Mouse (Mus musculus) olfactory bulb, adult 2 months (tissue): ENCODE measurements around the gene Mon2. TPM values are rescaled to one million over a fixed set of nuclear protein-coding genes. Genes with fewer than 3 reads are reported as not detected.

Source experiments
- H3K27ac ChIP-seq: fragments of 200-500 bp; 2 replicates; pipeline ENCODE4 v1.5.1; 2012; ENCODE audit warnings: low read depth, low read length; ENCODE audit not compliant: insufficient read depth
- H3K4me1 ChIP-seq: fragments of 200-500 bp; 2 replicates; pipeline ENCODE4 v1.6.1; 2012; ENCODE audit warnings: low read length; ENCODE audit not compliant: control insufficient read depth, insufficient read depth
- H3K4me3 ChIP-seq: fragments of 200-500 bp; 2 replicates; pipeline ENCODE4 v1.5.1; 2012; ENCODE audit warnings: mild to moderate bottlenecking, low read depth, low read length, moderate library complexity; ENCODE audit not compliant: insufficient read depth
- CTCF ChIP-seq: fragments of 200-500 bp; IDR thresholded peaks from 2 replicates; pipeline ENCODE4 v1.5.1; 2012; ENCODE audit warnings: low read depth, mild to moderate bottlenecking, low read length, moderate library complexity; ENCODE audit not compliant: insufficient read depth
- POLR2A ChIP-seq: fragments of 200-500 bp; IDR thresholded peaks from 2 replicates; pipeline ENCODE4 v1.6.1; 2012; ENCODE audit warnings: mild to moderate bottlenecking, low read depth, low read length, moderate library complexity; ENCODE audit not compliant: insufficient read depth
- WGBS: fragments of 180-500 bp; shearing (Covaris S2); methylation state at CpG from one replicate; pipeline ENCODE4 v1.1.7; 2018; 5-methylcytosine and 5-hydroxymethylcytosine counted together
- polyA plus RNA-seq: library from polyadenylated mRNA; stranded (reverse); fragments of >200 nt; gene quantifications from 2 replicates; pipeline ENCODE4 v1.2.4, GENCODE M21; 2012; ENCODE audit warnings: low replicate concordance; ENCODE audit not compliant: missing spikeins, insufficient read depth, insufficient read length

Gene Mon2
- not detected in 2 replicates for polyA plus RNA-seq

DNA sequence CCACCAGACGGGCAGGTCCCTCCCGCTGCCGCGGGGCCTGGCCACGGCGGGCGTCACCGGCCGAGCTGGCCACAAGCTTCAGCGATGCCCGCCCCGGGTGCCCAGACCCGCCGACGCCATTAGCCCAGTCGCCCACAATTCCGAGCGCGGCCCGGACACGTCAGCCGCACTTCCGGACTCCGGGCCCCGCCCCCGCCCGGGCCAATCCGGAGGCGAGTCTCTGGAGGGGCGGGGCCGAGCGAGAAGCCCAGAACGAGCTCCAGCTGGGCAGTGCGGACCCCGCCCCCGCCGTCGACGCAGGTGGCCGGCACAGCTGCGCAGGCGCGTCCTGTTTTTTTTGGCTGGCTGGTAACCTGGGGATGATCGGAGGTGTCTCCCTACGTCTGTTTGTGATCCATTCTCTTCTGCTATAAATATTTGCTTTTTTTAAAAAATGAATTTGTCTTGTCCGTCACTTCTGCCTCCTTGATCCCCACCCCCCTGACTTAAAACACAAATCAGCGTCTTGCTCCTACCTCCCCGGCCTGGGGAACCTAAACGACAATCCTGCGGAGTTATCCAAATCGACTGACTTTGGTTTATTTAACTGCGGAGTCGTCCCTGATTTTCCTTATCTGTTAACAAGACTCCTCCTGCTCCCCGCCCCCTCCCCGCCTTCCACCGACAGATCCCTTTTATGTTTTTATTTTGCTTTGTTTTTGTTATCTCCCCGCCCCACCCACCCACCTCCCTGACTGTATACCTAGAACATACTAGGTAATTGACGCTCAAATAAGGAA is at the start of gene Mon2:
Mon2 (minus strand) TSS at position 261 of the 779 bp plus-strand sequence.
- TF ChIP-seq CTCF (no peak), POLR2A (peak; percentile 67)
- Histone ChIP-seq H3K27ac (peak within 1 kb of the TSS; percentile 81; the same call in 1 of the 2 replicates), H3K4me3 (peak within 1 kb of the TSS; percentile 100), H3K4me1 (no peaks in the 10 kb centered on the region)
- under 1% methylated on average over 56 of the region's 58 CpGs for WGBS

GRCm38 (mm10) chr10:123120666-123121392 is 44.5 kb upstream of the Mon2 start:
- H3K4me3 ChIP-seq, result no peak overlapping the region
- H3K27ac ChIP-seq, result no peak overlapping the region
- H3K4me1 ChIP-seq, result no peaks in the 10 kb centered on the region
- TF ChIP-seq CTCF (no peak), POLR2A (no peak)
- 93% methylated on average over 14 of the region's 14 CpGs for WGBS

- TF ChIP-seq POLR2A (no peak), CTCF (no peak)
- WGBS, result 84% methylated on average over 14 of the region's 14 CpGs
Observed at GRCm38 (mm10) chr10:123116861-123117260, 40.6 kb upstream of the Mon2 start.

DNA sequence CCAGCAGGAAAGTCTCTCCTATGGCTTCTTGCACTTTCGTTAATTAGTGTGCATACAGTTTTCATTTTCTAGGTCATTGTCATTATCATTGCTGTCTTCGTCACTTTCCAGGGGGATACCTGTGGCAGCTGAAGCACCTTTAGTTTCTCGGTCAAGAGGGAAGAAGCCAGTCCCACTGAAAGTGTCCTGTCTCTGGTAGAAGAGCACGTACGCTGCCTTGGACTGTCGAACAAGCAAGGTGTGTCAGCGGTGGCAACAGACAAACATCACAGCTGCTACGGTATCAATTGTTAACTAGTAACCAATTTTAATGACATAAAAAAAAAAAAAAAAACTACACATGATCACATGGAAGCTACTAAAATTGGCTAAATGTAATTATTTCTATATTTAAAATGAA is 37.2 kb upstream of the Mon2 start:
- Histone ChIP-seq H3K27ac (no peak overlapping the region), H3K4me3 (no peak overlapping the region), H3K4me1 (no peaks in the 10 kb centered on the region)
- 96% methylated on average over 8 of the region's 8 CpGs for WGBS
- TF ChIP-seq POLR2A, result no peak
- no peak for TF ChIP-seq CTCF

More at GRCm38 (mm10) chr10:123116861-123117260, 40.6 kb upstream of the Mon2 start:
- Histone ChIP-seq H3K4me3 (no peak overlapping the region), H3K27ac (no peak overlapping the region), H3K4me1 (no peaks in the 10 kb centered on the region)

DNA sequence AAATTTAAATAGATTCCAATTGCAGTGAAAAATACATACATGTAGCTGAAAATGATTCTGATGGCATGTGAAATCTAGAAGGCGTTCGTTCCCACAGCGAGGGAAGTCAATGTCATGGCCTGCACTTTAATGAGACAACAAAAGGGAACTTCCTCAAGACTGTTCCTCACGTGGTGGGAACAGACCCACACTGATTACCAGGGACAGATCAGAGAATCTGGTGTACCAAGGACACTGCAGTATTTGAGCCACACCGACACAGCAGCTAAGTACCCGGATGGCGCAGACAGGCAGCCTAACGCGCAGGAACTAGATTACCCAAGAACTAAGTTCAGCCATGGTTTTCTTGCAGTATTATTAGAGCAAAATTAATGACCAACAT is 36.5 kb upstream of the Mon2 start:
- Histone ChIP-seq H3K4me3 (no peak overlapping the region), H3K4me1 (no peaks in the 10 kb centered on the region), H3K27ac (no peak overlapping the region)
- 92% methylated on average over 9 of the region's 9 CpGs for WGBS
- TF ChIP-seq POLR2A, result no peak
- TF ChIP-seq CTCF, result no peak

DNA sequence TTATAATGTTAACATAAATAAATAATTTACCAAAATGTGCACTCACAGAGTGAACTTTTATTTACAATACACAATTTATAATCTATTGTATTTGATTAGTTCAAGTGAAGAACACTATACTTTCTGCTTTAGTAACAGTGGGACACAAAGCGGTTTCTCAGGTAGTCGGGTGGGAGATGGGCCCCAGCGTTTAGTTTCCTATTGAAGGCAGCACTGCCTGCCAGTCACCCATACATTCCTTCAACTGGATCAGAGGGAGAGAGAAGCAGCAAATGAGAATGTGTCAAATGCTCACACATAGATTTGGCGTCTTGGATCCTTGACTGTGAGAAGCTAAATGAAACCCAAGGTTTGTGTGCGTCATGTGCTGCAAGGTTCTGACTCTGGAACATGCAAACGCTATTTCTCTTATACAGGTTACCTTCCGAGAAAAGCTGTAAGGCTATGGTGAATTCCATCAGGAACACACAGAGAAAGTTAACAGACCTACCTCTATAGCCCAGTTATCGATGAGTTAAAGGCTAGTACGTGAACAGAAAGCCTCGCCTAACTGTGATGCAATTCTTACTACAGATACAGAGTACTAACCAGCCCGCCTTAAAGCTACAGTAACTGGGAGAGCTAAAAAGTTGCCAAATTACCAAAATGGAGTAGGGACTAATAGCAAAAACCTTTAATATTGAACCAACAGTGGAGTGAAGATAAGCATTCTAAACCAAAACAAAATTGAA is 35.9 kb upstream of the Mon2 start:
- 88% methylated on average over 11 of the region's 11 CpGs for WGBS
- no peaks in the 10 kb centered on the region for H3K4me1 ChIP-seq
- no peak overlapping the region for H3K27ac ChIP-seq
- H3K4me3 ChIP-seq, result no peak overlapping the region
- TF ChIP-seq CTCF, result no peak
- no peak for TF ChIP-seq POLR2A

GRCm38 (mm10) chr10:123110548-123110947 is 34.2 kb upstream of the Mon2 start:
- WGBS, result 60% methylated on average over 11 of the region's 11 CpGs
- Histone ChIP-seq H3K4me1 (no peaks in the 10 kb centered on the region), H3K4me3 (no peak overlapping the region), H3K27ac (no peak overlapping the region)
- TF ChIP-seq CTCF (no peak), POLR2A (no peak)

DNA sequence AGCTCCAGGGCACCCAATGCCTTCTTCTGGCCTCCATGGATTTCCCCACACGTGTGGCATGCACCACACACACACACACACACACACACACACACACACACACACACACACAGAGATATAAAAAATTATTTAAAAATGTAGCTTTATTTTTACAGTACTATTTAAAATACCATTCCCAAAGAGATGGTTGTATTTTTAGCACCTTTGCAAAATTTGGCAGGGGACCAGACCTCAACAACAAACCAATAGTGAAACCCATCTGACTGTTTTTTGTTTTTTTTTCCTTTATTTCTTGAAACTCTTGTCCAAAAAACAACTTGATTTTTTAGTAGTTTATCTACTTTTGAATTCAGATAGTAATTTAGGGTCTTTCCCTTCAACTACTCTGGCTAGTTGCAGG is 32.2 kb upstream of the Mon2 start:
- Histone ChIP-seq H3K27ac (no peak overlapping the region), H3K4me1 (no peaks in the 10 kb centered on the region), H3K4me3 (no peak overlapping the region)
- 61% methylated on average over 1 of the region's 1 CpGs for WGBS
- no peak for TF ChIP-seq POLR2A
- no peak for TF ChIP-seq CTCF
